Mouse (Mus musculus) limb, embryonic 10.5 days (tissue): ENCODE measurements at regions not wholly inside any gene's neighbourhood (a gene's known extent, or its start where the extent isn't known, plus 50 kb on each side); places are given as distances from the start of the nearest gene placed in this dataset.
A peak's percentile ranks its signal among the peaks of the same experiment; 100 is the strongest.

ENCODE experiments used
- DNase-seq: peaks from one replicate; pipeline ENCODE4 v3.0.0-alpha.2; 2017; ENCODE audit warnings: low spot score
- H3K27ac ChIP-seq: fragments of 300-500 bp; sonication (generic); 2 replicates; pipeline ENCODE4 v1.5.1; 2016; ENCODE audit warnings: mild to moderate bottlenecking
- H3K27me3 ChIP-seq: fragments of 300-500 bp; sonication (generic); 2 replicates; pipeline ENCODE4 v1.6.1; 2016; ENCODE audit warnings: low read depth, mild to moderate bottlenecking; ENCODE audit not compliant: poor library complexity, severe bottlenecking
- H3K36me3 ChIP-seq: fragments of 300-500 bp; sonication (generic); 2 replicates; pipeline ENCODE4 v1.6.1; 2016; ENCODE audit warnings: mild to moderate bottlenecking, moderate library complexity
- H3K4me1 ChIP-seq: fragments of 300-500 bp; sonication (generic); 2 replicates; pipeline ENCODE4 v1.6.1; 2016
- H3K4me3 ChIP-seq: fragments of 300-500 bp; sonication (generic); 2 replicates; pipeline ENCODE4 v1.5.1; 2016; ENCODE audit warnings: mild to moderate bottlenecking, moderate library complexity
- H3K9me3 ChIP-seq: fragments of 300-500 bp; sonication (generic); replicated peaks from 2 replicates; pipeline ENCODE4 v1.6.1; 2016; ENCODE audit warnings: mild to moderate bottlenecking
- WGBS: fragments of 180-500 bp; shearing (Covaris S2); methylation state at CpG from one replicate; pipeline ENCODE4 v1.1.7; 2016; 5-methylcytosine and 5-hydroxymethylcytosine counted together

- H3K9me3 ChIP-seq: no peaks in the 10 kb centered on the region
- 27% methylated on average over 3 of the region's 3 CpGs for WGBS
- H3K27me3 ChIP-seq: no peaks in the 10 kb centered on the region
- no peaks in the 10 kb centered on the region for H3K4me1 ChIP-seq
- no peaks in the 10 kb centered on the region for H3K36me3 ChIP-seq
- H3K27ac ChIP-seq: no peak overlapping the region
- DNase-seq: no peak
- H3K4me3 ChIP-seq: no peak overlapping the region
Observed at GRCm38 (mm10) chr11:22601977-22602376, 90.1 kb downstream of the Tmem17 start.

DNA sequence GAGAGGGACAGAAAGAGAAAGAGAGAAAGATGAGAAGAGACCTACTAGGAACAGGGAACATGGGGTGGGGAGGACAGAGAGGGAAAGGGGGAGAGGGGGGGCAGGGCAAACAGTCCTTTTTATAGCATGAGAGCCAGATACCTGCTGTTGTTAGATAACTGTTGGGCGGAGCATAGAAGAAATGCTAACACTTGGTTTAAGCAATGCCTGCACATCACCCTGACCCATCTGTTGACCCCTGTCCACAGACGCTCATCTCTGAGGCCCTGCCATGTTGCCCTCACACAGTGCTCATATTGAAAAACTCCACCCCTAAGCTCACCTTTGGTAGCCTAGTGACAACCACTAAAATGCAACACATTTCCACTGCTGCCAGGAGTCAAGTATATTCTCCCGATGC lies 90.7 kb downstream of the Tmem17 start:
- Histone ChIP-seq H3K9me3 (no peaks in the 10 kb centered on the region), H3K4me1 (no peaks in the 10 kb centered on the region), H3K36me3 (no peaks in the 10 kb centered on the region), H3K27ac (no peak overlapping the region), H3K4me3 (no peak overlapping the region), H3K27me3 (no peaks in the 10 kb centered on the region)
- DNase-seq: no peak
- 82% methylated on average over 3 of the region's 3 CpGs for WGBS

DNA sequence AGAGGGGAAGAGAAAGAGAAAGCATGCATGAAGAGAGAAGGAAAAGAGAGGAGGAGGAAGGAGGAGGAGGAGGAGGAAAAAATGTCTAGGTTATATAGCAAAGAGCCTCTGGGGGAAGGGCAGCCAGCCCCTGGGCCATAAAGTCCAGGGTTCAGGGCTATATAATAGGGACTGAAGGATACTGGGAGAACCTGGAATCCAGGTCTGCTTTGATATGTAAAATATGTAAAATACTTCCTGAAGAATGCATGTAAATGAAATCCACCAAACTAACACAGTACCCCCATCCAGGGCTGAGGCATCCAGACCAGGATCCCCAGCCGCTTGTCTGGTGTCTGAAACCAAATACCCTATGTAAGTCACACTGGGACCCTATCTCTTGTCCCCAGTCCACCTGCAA lies 91.5 kb downstream of the Tmem17 start:
- H3K9me3 ChIP-seq: no peaks in the 10 kb centered on the region
- H3K36me3 ChIP-seq: no peaks in the 10 kb centered on the region
- no peak for DNase-seq
- WGBS: 100% methylated on average over 1 of the region's 1 CpGs
- H3K4me1 ChIP-seq: no peaks in the 10 kb centered on the region
- no peak overlapping the region for H3K4me3 ChIP-seq
- no peaks in the 10 kb centered on the region for H3K27me3 ChIP-seq
- H3K27ac ChIP-seq: no peak overlapping the region

- DNase-seq: no peak
- 68% methylated on average over 4 of the region's 4 CpGs for WGBS
- H3K27me3 ChIP-seq: no peaks in the 10 kb centered on the region
Observed at GRCm38 (mm10) chr11:22606380-22606779, 94.5 kb downstream of the Tmem17 start.

GRCm38 (mm10) chr11:22607645-22608044 lies 95.8 kb downstream of the Tmem17 start:
- DNase-seq: no peak
- H3K27me3 ChIP-seq: no peaks in the 10 kb centered on the region
- WGBS: 84% methylated on average over 5 of the region's 5 CpGs
- peaks cover 22% of the 10 kb centered on the region for H3K4me1 ChIP-seq
- no peak overlapping the region for H3K4me3 ChIP-seq
- H3K9me3 ChIP-seq: no peaks in the 10 kb centered on the region
- H3K36me3 ChIP-seq: no peaks in the 10 kb centered on the region
- no peak overlapping the region for H3K27ac ChIP-seq

More at GRCm38 (mm10) chr11:22606380-22606779, 94.5 kb downstream of the Tmem17 start:
- no peaks in the 10 kb centered on the region for H3K36me3 ChIP-seq
- no peaks in the 10 kb centered on the region for H3K9me3 ChIP-seq
- no peak overlapping the region for H3K27ac ChIP-seq
- H3K4me1 ChIP-seq: peaks cover 15% of the 10 kb centered on the region
- no peak overlapping the region for H3K4me3 ChIP-seq

DNA sequence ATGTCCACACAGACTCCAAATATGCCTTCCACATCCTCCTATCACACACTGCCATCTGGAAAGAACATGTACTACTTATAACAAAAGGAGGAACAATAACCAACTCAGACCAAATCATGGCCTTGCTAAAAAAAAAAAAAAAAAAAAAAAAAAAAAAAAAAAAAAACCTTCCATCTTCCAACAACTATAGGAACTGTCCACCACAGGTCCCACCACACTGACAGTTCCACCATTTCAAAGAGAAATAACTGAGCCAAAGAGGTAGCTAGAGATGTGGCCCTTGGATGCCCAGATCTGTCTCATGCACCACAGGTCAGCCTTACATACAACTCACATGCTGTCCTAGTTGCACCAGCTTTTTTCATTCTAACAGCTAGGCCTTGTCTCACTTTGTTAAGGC lies 97.1 kb downstream of the Tmem17 start:
- no peak for DNase-seq
- Histone ChIP-seq H3K27me3 (no peaks in the 10 kb centered on the region), H3K4me1 (peaks cover 26% of the 10 kb centered on the region), H3K9me3 (no peaks in the 10 kb centered on the region), H3K27ac (no peak overlapping the region), H3K4me3 (no peak overlapping the region), H3K36me3 (no peaks in the 10 kb centered on the region)

- Histone ChIP-seq H3K9me3 (no peaks in the 10 kb centered on the region), H3K27me3 (no peaks in the 10 kb centered on the region), H3K4me3 (0 out of 2 replicates have a peak overlapping the region, but pooled peaks have one; percentile 7), H3K27ac (peak overlapping the region; percentile 71), H3K36me3 (no peaks in the 10 kb centered on the region), H3K4me1 (peaks cover 26% of the 10 kb centered on the region)
- no peak for DNase-seq
- WGBS: 5% methylated on average over 12 of the region's 12 CpGs
Observed at GRCm38 (mm10) chr11:22610433-22611101, 98.7 kb downstream of the Tmem17 start.

- Histone ChIP-seq H3K4me1 (peaks cover 26% of the 10 kb centered on the region), H3K36me3 (no peaks in the 10 kb centered on the region), H3K27me3 (no peaks in the 10 kb centered on the region), H3K4me3 (0 out of 2 replicates have a peak overlapping the region, but pooled peaks have one; percentile 7), H3K9me3 (no peaks in the 10 kb centered on the region), H3K27ac (peak overlapping the region; percentile 71)
- WGBS: 61% methylated on average over 6 of the region's 6 CpGs
- peak; percentile 35 for DNase-seq
Observed at GRCm38 (mm10) chr11:22611102-22611869, 99.4 kb downstream of the Tmem17 start.

DNA sequence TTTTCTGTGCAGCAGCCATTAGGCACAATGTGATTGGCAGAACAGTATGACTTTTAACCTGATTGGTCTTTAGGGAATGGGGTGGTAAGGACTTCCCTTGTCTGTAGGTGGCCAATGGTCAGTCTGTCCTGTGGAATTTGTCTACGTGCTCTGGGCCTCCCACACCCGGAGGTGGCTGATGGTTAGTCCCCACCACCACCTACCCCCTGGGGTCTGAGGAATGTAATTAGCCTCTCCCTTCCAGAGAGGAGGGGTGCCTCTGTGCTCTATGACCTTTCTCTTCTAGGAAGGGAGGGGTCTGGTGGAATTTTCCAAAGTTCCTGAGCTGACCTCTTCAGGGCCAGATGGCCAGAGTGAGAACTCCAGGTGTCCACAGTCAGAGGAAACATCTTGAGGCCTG lies 101.6 kb downstream of the Tmem17 start:
- Histone ChIP-seq H3K4me1 (peaks cover 33% of the 10 kb centered on the region), H3K36me3 (no peaks in the 10 kb centered on the region), H3K9me3 (no peaks in the 10 kb centered on the region), H3K27ac (no peak overlapping the region; the same call in 1 of the 2 replicates), H3K4me3 (no peak overlapping the region), H3K27me3 (no peaks in the 10 kb centered on the region)
- WGBS: 45% methylated on average over 2 of the region's 2 CpGs
- DNase-seq: no peak

- Histone ChIP-seq H3K27ac (peak overlapping the region; percentile 74), H3K9me3 (no peaks in the 10 kb centered on the region), H3K4me3 (peak overlapping the region; percentile 43), H3K27me3 (no peaks in the 10 kb centered on the region), H3K36me3 (no peaks in the 10 kb centered on the region), H3K4me1 (peaks cover 25% of the 10 kb centered on the region)
- WGBS: 16% methylated on average over 21 of the region's 21 CpGs
- peak; percentile 90 for DNase-seq
Observed at GRCm38 (mm10) chr11:22617204-22617874, 105.5 kb downstream of the Tmem17 start.

GRCm38 (mm10) chr11:22620912-22621705 lies 109.2 kb downstream of the Tmem17 start:
- no peak overlapping the region for H3K4me3 ChIP-seq
- WGBS: 79% methylated on average over 8 of the region's 8 CpGs
- H3K27me3 ChIP-seq: no peaks in the 10 kb centered on the region
- 0 out of 2 replicates have a peak overlapping the region, but pooled peaks have one; percentile 6 for H3K27ac ChIP-seq
- no peaks in the 10 kb centered on the region for H3K9me3 ChIP-seq
- no peak for DNase-seq
- peaks cover 24% of the 10 kb centered on the region for H3K4me1 ChIP-seq
- no peaks in the 10 kb centered on the region for H3K36me3 ChIP-seq

DNA sequence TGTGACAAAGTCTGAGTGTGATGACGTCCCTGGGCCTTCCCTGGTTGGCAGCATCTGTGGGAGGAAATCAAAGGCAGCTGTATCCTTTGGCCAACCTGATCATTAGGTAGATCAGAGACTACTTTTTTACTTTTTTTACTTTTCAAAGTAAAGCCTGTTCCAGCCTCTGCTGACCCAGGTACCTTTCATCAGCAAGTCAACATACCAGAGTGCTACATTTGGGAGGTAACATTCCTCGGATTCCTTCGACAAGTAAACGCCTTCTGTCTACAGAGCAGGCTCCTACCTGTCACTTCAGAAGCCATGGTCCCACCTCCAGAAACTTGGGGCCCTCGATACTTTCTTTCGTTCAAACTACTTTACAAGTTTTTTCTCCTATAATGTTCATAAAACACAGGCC lies 110.0 kb downstream of the Tmem17 start:
- no peak for DNase-seq
- no peaks in the 10 kb centered on the region for H3K27me3 ChIP-seq
- no peaks in the 10 kb centered on the region for H3K9me3 ChIP-seq
- H3K4me1 ChIP-seq: peaks cover 24% of the 10 kb centered on the region
- no peak overlapping the region for H3K4me3 ChIP-seq
- WGBS: 54% methylated on average over 6 of the region's 6 CpGs
- no peaks in the 10 kb centered on the region for H3K36me3 ChIP-seq
- H3K27ac ChIP-seq: 0 out of 2 replicates have a peak overlapping the region, but pooled peaks have one; percentile 6
